In genomic region chr9:64956337-64956736, GRCm38 (mm10) we compare ENCODE assay signal across 7 mouse cellular contexts. TPM values are rescaled to one million over a fixed set of nuclear protein-coding genes. Genes with fewer than 3 reads are reported as not detected.
DNase-seq lines count a peak whose midpoint lies in the region; ATAC-seq lines count a peak whose summit lies in the region.

No protein-coding gene starts in this region.

- peak overlapping the region; percentile 42 for H3K4me2 ChIP-seq in lung, embryonic 15.5 days
- H3K4me2 ChIP-seq in forebrain, embryonic 13.5 days = peak overlapping the region; percentile 37; the same call in 1 of the 2 replicates

- H3K27me3 ChIP-seq in lung, embryonic 15.5 days = peaks cover under 1% of the 10 kb centered on the region; the same call in 1 of the 2 replicates
- H3K27me3 ChIP-seq in forebrain, embryonic 13.5 days = peaks cover 17% of the 10 kb centered on the region

- 19% methylated on average over 12 of the region's 12 CpGs for WGBS in lung, embryonic 15.5 days
- WGBS in forebrain, embryonic 13.5 days = 20% methylated on average over 12 of the region's 12 CpGs

- no peaks in the 10 kb centered on the region for H3K9me3 ChIP-seq in lung, embryonic 15.5 days
- no peaks in the 10 kb centered on the region for H3K9me3 ChIP-seq in forebrain, embryonic 13.5 days (replicated peaks)

- H3K4me1 ChIP-seq in lung, embryonic 15.5 days = peaks cover 7% of the 10 kb centered on the region
- peaks cover 2% of the 10 kb centered on the region for H3K4me1 ChIP-seq in forebrain, embryonic 13.5 days

- no peak for DNase-seq in lung, adult 18-20 months
- DNase-seq in ZHBTc4 (ENCODE audit: low read depth, low spot score) = peak; percentile 66
- DNase-seq in liver = peak; percentile 91
- peak; percentile 51 to 80 for DNase-seq in spleen, postnatal 4 days (ENCODE audit: low spot score in 2 of 2)
- no peak for DNase-seq in urinary bladder, postnatal 36 days (ENCODE audit: low spot score in 2 of 2)

- H3K27ac ChIP-seq in lung, embryonic 15.5 days = peak overlapping the region; percentile 63
- H3K27ac ChIP-seq in forebrain, embryonic 13.5 days = no peak overlapping the region

- no peak for ATAC-seq in lung, embryonic 15.5 days (ENCODE audit: borderline replicate concordance, extremely low read depth, low FRiP score, low TSS enrichment)
- ATAC-seq in forebrain, embryonic 13.5 days = no peak

- peak overlapping the region; percentile 16 for H3K4me3 ChIP-seq in lung, embryonic 15.5 days
- no peak overlapping the region for H3K4me3 ChIP-seq in forebrain, embryonic 13.5 days

- no peak overlapping the region for H3K9ac ChIP-seq in lung, embryonic 15.5 days
- H3K9ac ChIP-seq in forebrain, embryonic 13.5 days = no peak overlapping the region

- no peaks in the 10 kb centered on the region for H3K36me3 ChIP-seq in lung, embryonic 15.5 days
- no peaks in the 10 kb centered on the region for H3K36me3 ChIP-seq in forebrain, embryonic 13.5 days (ENCODE audit: poor library complexity, severe bottlenecking)

RNA-seq across cellular contexts. Expression of gene Ints14, which starts 4.4 kb away (rescaled TPM):
- polyA plus RNA-seq in lung, embryonic 15.5 days (2015; fragmentation: Nextera tagmentation; extraction: Ambion mirVana) = 53.8 and 57.0 TPM in 2 replicates
- polyA plus RNA-seq in forebrain, embryonic 13.5 days (2015; fragmentation: Nextera tagmentation; extraction: Ambion mirVana) = 50.4 and 57.4 TPM in 2 replicates

RNA-seq across cellular contexts. Expression of gene Slc24a1, which starts 4.9 kb away (rescaled TPM):
- polyA plus RNA-seq in lung, embryonic 15.5 days (2015; fragmentation: Nextera tagmentation; extraction: Ambion mirVana) = 0.06 and 0.07 TPM in 2 replicates
- 0.05 and 0.08 TPM in 2 replicates for polyA plus RNA-seq in forebrain, embryonic 13.5 days (2015; fragmentation: Nextera tagmentation; extraction: Ambion mirVana)

Comparison
In these comparisons a context has a peak if more than half of its experiments do, and no peak if none do; other contexts are left out.
1. DNase-seq: peak in ZHBTc4 (single experiment), liver (single experiment) and spleen, postnatal 4 days (2 of 2); none in lung, adult 18-20 months (0 of 2) and urinary bladder, postnatal 36 days (0 of 2).